Mouse (Mus musculus) urinary bladder, postnatal 10 days (tissue): Measurements from ENCODE around the gene Clec16a.

Source experiments
- DNase-seq: peaks from one replicate; pipeline ENCODE4 v3.0.0; 2022; ENCODE audit warnings: low spot score

The Clec16a gene

DNA sequence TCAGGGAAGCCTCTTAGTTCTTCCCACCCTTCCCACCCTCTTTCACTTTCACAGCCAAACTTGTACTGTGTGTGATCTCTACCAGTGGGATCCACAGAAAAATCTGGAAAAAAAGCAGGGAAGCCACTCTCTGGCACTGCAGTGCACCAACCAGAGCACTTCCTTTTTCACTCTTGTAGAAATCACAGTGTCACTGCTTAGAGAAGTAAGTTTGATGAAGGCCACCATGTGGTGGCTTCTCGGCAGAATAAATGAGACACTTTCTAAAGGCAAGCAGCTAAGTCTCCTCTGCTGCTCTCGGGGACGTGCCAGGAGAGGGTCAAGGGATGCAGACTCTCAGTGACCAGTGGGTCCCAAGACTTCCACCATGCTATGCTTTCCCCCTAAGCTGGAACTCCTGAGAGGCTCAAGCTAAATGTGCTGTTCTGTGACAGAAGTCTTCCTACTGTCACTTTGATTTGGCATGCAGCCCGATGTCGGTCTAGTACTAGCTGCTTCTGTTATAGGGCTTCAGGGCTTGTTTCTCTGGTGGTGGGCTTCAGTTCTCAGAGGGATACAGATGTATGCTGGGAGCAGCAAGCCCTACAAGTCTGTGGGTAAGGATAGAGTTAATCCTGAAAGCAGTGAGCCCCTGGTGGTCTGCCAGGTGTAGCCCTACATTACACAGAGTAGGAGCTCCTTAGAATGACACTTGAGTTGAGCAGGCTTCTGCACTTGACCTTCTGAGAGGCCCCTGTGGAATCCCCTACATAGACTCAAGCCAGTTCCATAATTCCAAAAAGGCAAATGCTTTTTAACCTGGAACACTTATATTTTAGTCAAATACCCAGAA, 178.9 kb downstream of the Clec16a start:
- no peak for DNase-seq

DNA sequence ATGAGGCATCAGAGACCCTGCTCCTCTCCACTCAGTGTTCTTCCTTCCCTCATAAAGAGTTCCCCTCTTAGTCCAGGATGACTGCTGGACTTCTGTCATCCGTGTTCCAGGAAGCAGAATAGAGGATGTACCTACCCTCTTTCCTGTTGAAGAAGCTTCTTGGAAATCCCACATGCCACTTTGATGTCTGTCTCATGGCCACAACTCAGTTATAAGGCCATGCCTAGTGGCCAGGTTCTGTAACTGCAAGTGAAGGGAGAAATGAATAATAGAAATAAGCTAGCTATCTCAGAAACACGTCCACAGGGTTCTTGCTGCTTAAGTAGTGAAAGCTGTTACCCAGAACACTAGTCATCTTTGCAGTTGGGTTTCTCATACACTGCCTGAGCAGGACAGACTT, 180.0 kb downstream of the Clec16a start:
- no peak for DNase-seq

DNA sequence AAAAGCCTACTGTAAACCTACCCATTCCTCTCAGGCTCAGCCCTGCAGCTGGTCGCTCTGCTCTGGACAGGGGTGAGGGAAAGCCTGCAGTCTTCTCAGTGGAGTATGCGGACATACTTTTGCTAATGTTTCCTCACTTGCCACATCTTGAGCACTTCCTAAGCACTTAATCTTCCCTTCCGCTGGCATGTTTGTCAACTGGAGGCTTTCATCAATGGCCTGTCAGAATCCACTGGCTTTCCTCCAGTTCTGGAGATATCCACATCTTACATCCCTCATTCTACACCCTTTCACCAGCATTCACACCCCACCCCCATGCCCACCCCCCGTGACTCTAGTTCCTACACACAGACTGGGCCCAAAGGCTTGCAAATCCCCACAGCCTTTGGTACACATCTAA, 182.5 kb downstream of the Clec16a start:
- no peak for DNase-seq

DNA sequence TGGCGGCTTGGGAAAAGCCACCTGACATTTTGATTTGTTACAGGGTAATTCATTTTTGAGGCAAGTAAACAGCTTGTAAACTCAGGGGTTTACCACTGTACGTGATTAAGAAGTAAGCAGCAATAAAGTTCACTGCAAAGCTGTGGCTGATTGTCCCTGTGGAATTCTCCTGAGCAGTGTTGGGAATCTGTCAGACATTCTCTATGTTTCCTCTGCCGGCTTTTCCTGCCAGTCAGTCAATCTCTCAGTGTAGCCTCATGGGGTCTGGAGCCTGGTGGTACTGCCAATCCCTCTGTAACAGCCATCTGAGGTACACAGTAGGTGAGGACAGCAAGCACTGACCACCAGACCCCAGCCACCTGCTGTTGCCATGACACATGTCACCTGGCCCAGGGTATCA, 183.7 kb downstream of the Clec16a start:
- DNase-seq: no peak

DNA sequence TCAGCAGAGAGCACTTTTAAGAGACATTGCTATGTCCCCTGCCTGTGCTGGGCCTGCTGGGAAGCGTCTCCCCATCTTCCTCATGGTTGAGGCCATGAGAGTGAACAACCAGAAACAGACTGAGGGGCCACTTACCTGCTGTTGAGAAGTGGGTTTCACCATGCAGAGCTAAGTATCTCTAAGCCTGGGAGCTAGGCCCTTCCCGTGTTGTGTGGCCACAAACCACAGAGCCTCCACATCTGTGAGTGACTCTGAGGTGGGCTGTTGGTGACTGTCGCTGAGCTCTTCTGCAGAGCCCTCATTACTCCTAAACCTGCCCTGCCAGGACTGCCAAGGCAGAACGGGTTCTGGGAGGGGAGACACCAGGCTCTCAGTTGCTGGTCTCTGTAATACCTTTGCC, 185.8 kb downstream of the Clec16a start:
- no peak for DNase-seq

DNA sequence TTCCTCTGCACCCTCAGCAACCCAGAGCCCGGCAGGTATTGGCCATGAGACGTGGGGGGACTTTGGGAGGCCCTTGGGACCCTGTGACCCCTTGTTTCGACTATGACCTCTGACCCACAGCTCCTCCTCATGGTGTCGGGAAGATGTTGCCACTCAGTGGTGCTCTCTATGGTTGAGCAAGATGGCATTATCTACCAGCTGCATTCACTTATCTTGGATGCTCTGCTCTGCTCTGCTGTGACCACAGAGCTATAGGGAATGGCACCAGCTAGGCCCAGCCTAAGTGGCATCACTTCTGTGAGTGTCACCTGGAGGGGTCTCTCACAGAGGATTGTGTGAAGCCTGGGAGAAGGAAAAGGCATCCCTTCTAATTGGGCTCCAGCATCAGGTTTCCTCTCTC, 186.6 kb downstream of the Clec16a start:
- DNase-seq: no peak

DNA sequence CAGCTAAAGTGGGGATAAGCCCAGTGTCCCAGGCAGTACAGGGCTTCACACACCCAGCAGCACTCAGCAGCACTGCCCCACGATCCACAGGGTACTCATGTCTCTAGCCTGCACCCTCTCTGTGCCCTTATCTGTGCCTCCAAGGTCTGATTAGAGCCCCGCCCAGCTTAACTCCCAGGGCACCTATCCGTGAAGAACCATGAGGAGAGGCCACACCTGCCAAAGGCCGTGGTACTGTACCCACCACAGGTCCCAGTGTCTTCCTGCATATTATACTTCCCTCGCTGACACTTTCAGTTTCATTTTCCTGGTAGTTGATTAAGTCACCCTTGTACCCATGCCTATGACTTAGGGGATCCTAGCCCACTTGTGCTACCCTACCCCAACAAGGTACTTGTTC, 187.3 kb downstream of the Clec16a start:
- no peak for DNase-seq

DNA sequence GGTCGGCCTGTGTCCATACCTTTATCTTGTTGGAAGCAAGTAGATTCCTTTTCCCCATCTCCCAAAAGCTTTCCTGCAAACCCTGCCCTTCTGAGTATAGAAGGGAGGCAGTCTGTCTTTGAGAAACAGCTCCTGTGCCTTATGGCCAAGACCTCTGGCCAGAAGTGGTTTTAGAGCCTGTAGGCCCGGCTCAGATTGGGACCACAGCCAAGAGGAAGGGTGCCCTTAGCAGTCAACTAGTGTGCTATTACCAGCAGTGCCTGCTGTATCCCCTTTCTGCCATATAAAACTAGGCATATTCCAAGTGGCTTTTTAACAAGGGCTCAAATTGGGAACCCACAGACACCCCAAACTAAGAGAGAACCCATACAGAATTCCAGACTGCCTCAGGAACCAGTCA, 190.6 kb downstream of the Clec16a start:
- no peak for DNase-seq

DNA sequence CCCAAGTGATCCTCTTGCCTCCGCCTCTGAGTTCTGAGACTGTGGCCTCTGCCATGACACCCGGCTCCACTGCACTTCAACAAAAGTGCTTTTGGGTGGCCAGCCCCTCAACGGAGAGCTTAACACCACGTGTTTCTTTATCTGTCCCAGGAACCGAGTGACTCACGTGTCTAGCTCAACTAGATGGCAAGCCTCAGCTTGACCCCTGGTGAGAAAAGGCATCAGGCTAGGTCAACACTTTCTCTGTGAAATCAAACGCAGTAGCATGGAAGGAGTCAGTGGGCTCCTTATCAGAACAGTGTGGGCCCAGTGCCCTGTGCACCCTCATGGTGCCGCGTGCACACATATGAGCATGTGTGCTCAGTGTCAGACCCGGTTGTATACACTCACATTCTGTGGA, 191.2 kb downstream of the Clec16a start:
- no peak for DNase-seq

DNA sequence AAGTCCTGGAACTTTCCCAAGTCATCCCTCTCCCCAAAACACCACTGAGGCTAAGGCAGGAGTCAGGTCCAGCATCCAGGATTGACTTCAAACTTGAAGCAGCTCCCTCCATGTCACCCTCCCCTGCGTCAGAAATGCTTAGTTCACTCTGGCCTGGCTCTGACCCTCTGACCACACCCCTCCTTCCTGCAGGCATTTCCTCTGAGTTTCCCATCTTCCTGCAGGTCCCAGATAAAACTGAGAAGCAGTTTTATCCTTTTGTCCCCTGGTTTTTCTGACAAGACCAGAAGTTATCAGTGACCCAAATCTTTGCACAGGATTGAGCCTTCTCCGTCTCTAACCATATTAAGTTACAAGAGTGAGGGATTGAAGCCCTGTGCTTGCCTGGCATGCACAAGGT, 192.4 kb downstream of the Clec16a start:
- DNase-seq: no peak

DNA sequence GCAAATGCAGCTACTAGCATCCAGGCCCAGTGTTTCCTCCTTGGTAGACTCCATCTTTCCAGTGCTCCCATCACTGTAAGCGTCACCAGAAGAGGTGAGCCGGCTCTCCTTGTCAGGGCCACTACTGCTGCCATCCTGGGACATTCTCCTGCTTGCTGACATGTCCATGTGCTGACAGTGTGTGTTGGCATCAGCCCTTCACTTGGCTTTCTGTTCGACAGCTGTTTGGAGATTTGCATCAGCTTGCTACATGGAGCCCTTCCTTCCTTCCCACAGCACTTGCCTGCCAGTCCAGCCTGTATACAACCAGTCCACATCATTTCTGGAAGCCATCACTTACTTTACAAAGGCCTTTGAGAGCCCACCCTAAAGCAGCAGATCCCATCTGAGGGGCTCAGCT, 193.7 kb downstream of the Clec16a start:
- DNase-seq: no peak

DNA sequence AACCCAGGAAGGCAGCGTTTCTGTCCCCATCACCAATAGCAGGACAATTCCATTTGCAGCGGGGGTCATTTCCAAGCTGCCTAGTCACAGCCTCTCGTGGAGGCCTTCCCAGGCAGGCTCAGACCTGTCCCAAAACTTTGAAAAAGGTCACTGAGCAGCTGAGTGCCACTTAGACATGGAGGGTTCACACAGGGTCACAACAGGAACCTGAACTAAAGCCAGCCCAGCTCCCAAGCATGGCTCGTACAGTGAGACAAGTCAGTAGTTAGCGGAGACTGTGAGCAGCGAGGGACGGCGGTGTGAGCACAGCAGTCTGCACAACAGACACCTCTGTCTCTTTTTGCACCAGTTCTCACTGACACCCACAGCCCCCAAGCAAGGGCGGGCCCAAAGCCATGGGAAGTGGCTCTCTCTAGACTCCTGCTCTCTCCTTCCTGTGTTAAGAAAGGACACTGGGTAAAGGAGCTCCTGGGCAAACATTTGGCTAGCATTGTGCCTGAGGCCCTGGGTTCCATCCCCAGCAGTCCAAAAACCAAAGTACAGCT, 194.8 kb downstream of the Clec16a start:
- DNase-seq: no peak

DNA sequence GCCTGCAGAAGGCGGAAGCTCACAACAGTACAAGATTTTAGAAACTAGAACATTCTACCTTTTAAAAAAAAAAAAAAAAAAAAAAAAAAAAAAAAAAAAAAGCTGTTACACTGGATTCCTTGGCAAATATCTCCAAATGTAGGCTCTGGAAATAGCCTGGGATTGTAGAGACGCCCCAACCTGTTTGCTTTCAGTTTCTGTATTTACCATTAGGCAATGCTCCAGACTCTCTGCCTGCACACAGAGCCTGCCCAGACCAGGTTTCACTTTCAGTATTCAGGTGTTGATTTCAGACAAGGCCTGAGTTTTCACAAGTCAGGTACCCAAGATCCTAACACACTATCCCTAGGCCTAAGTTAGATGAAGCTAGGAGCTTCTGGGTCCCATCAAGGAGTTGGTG, 195.9 kb downstream of the Clec16a start:
- DNase-seq: no peak

DNA sequence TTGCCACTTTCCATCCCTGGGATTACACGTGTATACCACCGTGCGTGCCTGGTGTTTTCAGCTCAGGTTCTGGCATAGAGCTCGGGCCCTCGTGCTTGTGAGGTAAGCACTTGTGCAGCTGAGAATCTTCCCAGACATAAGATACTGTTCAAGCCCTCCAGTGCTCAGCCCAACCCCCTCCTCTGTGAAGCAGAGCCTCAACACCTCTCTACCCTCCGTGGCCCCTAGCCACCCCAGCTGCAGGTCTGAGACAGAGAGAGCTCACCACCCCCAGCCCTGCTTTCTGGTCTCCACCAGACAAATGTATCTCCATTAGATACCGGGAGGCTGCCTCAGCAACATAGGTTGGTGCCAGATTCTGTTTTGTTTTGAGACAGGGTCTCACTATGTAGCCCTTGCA, 204.1 kb downstream of the Clec16a start:
- DNase-seq: no peak

DNA sequence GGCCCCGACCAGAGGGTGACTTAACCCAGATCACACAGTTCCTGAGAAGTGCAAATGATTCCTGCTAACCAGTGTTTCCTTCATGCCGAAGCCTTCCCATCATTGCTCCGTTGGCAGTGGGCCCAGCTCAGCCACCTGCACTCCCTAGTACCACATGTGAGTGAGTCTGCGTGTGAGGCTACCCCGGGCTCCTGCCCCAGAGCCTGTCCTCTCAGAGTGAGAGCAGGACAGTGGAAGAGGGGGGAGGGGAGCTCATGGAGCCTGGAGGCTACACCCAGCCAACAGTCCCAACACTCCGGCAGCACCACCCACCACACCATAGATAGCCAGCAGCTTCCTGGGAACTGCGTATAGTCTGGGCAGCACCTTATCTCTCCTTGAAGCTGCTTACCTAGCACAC, 204.7 kb downstream of the Clec16a start:
- no peak for DNase-seq

DNA sequence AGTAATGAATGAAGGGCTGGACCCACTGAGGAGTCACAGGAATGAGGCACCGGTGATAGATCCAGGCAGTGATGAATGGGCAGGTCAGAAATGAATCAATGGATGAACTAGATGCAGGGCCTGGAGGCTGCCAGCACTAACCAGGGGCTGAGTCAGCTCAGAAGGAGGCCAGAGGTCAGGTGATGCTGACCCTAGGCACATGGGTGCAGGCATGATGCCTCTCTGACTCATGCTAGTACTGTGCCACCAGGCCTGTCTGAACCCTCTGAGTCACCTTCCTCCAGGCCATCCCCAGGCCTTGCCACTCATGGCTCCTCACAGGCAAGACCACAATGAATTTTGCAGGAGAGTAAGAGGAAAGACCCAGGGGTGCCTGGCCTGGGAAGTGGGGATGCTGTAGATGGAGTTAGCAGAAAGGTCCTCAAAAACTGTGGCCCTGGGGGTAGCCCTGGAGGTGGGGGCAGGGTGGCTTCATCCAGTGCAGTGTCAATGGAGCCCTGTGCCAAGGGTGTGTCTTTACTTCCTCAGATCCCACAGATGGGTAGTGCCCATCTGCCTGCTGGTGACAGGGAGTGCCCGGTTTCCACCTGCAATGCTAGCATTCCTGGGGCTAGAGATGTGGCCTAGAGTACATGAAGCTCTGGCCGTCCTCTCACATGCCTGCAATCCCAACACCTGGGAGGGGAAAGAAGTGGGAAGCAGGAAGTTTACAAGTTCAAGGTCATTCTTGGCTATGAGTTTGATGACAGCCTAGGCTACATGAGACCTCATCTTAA, 209.6 kb downstream of the Clec16a start:
- no peak for DNase-seq

DNA sequence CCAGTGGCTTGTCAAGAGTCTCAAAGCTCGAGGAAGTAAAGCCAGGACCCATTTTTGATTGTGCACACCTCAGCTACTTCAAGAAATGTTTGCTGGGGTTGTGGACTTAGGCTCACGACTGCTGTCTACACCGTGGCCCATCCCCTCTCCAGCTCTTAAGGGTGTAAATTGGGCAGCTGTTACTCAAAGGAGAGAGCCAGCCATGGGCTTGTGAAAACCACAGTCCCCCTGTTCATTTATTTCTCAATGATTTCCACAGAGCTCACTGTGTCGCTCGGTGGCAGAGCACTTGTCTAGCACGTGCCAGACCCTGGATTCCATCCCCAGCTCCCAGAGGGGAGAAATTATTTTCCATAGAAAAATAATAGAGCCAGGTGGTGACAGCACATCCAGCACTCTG, 211.0 kb downstream of the Clec16a start:
- no peak for DNase-seq

DNA sequence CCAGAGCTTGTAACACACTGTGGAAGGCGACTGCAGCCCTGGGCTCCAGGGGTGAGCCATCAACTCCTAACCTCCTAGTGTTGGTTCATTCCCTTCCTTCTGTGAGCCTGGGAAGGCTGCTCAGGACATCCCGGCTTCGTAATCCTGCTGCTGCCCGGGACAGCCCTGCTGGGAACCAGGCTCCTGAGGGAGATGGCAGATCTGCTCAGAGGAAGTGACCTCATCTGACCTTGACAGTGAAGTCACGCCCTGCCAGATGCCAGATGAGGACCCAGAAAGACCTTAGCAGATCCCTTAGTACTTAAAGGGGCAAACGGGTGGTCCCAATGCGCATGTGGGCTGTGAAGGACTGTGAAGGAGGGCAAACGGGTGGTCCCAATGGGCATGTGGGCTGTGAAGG, 216.0 kb downstream of the Clec16a start:
- DNase-seq: no peak

DNA sequence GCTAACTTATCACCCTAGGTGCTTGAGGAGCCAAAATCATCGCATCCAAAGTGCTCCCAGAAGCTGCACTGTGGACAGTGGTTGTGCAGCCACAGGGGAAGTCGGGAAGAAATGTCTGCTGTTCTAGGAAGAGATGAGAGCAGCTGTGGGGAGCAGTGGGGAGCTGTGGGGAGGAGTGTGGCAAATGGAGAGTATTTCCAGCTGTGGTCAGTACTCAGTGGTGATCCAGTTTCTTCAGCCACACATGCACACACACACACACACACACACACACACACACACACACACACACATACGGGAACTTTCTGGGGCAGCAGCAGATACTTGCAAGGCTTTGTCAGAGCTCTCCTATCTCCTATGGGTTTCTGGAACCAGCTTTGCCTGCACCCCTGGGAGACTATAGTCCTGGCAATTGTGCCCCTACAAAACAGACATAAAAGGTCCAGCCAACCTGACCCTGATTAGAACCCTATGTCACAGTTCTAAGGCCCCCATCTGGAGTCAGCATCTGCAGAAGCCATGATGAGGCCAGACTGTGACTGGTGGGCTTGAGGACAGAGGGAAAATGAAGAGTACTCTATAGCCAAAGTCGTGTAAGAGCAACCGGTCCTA, 217.5 kb downstream of the Clec16a start:
- no peak for DNase-seq

DNA sequence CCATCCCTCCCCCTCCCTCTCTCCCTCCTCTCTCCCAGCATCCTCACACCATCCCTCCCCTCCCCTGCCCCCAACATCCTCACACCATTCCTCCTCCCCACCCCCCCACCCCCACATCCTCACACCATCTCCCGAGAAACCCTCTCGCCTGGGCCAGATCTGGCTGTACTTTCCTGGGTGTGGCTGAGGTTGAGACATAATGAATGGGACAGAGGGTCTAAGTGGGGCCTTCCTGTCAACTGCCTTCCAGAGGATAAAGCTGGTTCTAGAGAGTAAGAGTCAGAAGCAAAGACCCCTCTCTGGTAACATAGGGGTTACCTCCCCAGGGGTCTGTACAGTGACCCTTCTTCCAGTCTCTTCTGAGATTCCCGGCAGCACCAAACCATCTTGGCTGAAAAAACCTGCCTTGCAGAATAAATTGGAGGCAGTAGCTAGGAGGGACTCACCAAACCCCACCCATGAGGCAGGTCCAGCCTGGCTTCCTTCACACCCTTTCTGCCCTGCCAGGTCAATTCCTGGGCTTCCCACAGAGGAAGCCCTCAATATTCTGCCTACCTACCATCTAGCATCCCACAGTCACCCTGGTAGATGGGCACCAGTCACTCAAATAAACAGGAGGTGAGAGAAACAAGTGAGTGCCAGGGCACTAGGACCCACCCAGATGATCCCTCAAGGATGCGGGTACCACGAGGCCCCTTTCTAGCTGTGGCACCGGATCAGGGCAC, 218.6 kb downstream of the Clec16a start:
- DNase-seq: no peak

DNA sequence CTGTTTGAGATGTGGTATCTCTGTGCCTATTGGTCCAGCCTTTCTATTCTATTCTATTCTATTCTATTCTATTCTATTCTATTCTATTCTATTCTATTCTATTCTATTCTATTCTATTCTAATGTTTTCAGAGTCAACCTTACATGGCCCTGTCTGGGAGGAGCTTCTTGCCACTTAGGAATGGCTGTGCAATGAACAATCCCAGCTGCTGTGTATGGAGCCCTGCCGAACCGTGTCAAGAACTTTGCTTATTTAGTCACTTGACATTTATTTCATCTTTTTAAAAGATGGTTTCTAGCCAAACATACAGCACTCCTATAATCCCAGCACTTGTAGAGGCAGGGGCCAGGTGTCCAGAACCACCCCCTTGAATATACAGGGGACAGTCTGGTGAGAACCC, 219.2 kb downstream of the Clec16a start:
- no peak for DNase-seq

DNA sequence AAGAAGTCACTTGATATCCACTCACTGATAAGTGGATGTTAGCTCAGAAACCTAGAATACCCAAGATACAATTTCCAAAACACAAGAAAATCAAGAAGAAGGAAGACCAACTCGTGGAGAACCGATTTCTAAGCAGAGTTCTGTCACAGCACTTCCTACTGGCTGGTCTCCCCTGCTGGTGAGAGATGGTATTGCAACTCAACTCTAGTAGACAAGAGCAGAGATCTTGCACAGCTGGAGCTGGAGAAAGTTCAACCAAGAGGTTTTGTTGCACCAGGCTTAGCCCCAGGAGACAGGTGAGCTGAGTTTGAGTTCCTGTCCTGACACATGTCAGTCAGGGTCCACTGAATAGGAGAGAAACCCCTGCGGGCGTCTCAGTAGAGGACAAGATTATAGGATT, 222.0 kb downstream of the Clec16a start:
- DNase-seq: no peak
